Mouse (Mus musculus): ENCODE results near the gene Xpnpep3. TPM values are rescaled to one million over a fixed set of nuclear protein-coding genes. Genes with fewer than 3 reads are reported as not detected.

The Xpnpep3 gene
- polyA plus RNA-seq (2017; shearing (Covaris generic)) = 9.6 TPM

DNA sequence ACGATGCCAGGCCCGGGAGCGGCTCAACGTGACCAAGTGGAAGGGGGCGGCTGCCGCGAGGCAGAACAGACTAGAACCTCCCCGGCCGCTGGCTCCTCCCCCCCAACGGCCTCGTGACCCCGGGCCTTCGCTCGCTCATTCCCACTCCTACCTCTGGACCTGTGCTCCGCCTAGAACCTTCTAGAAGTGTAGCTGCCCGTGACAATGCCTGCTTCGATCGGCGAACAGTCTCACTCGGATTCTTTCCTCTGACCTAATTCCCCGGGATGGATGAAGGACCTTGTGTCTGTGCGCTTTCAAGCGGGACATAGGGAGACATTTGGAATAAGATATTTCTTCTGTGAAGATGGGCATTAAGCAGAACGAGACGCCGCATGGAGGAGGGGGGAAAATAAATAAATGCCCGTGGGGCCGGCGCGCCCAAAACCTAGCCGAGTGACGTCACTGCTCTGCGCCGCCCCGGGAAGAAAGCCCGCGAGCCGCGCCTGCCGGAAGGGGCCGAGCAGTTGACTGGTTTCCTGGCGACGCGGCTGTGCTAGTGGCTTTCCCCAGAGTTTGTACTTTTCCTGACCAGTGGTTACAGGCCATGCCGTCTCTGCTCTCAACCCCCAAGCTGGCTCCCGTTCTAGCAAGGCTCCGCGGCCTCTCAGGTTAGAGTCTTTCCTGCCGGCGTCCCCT, at the start of gene Xpnpep3, which contains the start of gene St13:
Gene Xpnpep3, plus strand, starts transcription at position 501 of the 678 bp plus-strand sequence.
Gene St13, minus strand, starts transcription at position 440 of the 678 bp plus-strand sequence.

GRCm38 (mm10) chr15:81360345-81361021, 39.5 kb upstream of the Xpnpep3 start, which contains the start of gene Slc25a17:
Slc25a17 (minus strand) TSS chr15:81360812.

GRCm38 (mm10) chr15:81408199-81408598, 8.3 kb downstream of the Xpnpep3 start, which contains the start of gene Dnajb7:
Dnajb7 (minus strand) TSS chr15:81408299.

DNA sequence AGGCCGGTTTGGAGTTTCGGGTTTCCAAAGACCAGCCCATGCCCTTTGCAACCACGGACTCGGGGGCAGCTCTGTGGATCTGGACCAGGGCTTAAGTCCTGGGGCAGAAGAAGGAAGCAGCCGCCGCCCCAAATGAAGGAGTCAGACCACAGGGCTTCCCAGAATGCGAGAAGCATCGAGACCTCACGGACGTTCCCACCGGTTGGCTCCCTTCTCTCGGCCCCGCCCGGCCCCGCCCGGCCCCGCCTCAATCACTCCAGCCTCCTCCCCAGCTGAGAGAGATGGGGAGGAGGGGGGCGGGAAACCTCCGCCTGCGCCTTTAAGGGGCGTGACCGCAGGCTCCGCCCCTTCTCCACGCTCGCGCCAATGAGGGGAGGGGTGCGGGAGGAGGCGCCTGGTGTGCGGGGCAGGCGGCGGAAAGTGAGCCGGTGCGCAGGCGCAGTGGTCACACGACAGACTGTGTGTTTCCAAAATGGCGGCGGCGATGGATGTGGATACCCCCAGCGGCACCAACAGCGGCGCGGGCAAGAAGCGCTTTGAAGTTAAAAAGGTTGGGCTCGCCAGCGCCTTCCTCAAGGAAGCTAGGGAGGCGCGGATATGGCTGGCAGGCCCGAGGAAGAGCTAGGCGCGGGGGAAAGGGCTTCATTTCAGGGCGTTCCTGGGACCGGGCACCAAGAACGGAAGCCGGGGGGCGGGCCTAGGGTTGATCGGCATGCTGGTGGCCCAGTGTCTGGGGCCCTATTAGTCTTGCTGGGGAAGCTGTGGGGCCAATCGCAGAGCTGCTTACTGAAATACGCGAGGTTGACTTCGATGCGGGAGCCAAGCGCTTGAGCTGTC, 66.2 kb downstream of the Xpnpep3 start, which contains the start of gene Rbx1:
Gene Rbx1, plus strand, starts transcription at position 396 of the 837 bp plus-strand sequence.

Other genes starting within 250 kb of the Xpnpep3 start
- 108 TPM for gene Mrtfa, start 209.4 kb upstream of the Xpnpep3 start, polyA plus RNA-seq (2017; shearing (Covaris generic))
- not detected for gene Mchr1, start 164.6 kb upstream of the Xpnpep3 start, polyA plus RNA-seq (2017; shearing (Covaris generic))
- gene Slc25a17, start 39.3 kb upstream of the Xpnpep3 start, polyA plus RNA-seq (2017; shearing (Covaris generic)) = 49.7 TPM
- 107 TPM for gene St13, start 61 bp upstream of the Xpnpep3 start, polyA plus RNA-seq (2017; shearing (Covaris generic))
- gene Dnajb7, start 8.2 kb downstream of the Xpnpep3 start, polyA plus RNA-seq (2017; shearing (Covaris generic)) = 0.76 TPM
- gene Rbx1, start 66.2 kb downstream of the Xpnpep3 start, polyA plus RNA-seq (2017; shearing (Covaris generic)) = 278 TPM
- 54.2 TPM for gene Ep300, start 185.2 kb downstream of the Xpnpep3 start, polyA plus RNA-seq (2017; shearing (Covaris generic))